Mouse (Mus musculus): ENCODE measurements around the gene Rnf6.

Rnf6 gene

GRCm38 (mm10) chr5:146220879-146221714 lies at the start of gene Rnf6:
Gene Rnf6, minus strand, starts transcription at chr5:146221555.
- TF ChIP-seq GATA4 (IDR thresholded peaks at IDR 0.05; ENCODE audit: insufficient replicate concordance, low read length), result peak; percentile 78; the same call in 1 of the 2 replicates

DNA sequence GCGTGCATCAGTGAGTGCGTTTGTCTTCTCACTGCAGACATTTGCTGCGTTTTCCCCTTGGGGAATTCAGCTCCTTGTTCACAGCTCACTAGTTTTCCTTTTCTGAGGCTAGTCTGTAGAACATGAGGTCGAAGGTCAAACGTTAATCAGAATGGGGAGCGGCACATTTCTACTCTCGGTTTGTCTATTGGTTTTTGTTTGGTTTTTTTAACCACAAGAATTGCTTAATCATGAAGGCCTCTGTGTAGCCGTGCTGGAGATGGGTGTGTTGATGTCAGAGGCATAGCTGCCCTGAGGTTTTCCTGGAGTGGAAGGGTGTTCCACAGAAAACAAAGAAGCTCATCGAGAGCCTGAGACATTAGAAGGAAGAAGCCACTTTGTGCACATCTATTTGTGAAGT lies 49.2 kb upstream of the Rnf6 start:
- no peak for TF ChIP-seq GATA4 (IDR thresholded peaks at IDR 0.05; ENCODE audit: insufficient replicate concordance, low read length)

- TF ChIP-seq GATA4 (IDR thresholded peaks at IDR 0.05; ENCODE audit: insufficient replicate concordance, low read length), result no peak
Measured at GRCm38 (mm10) chr5:146267776-146268175, 46.4 kb upstream of the Rnf6 start.

DNA sequence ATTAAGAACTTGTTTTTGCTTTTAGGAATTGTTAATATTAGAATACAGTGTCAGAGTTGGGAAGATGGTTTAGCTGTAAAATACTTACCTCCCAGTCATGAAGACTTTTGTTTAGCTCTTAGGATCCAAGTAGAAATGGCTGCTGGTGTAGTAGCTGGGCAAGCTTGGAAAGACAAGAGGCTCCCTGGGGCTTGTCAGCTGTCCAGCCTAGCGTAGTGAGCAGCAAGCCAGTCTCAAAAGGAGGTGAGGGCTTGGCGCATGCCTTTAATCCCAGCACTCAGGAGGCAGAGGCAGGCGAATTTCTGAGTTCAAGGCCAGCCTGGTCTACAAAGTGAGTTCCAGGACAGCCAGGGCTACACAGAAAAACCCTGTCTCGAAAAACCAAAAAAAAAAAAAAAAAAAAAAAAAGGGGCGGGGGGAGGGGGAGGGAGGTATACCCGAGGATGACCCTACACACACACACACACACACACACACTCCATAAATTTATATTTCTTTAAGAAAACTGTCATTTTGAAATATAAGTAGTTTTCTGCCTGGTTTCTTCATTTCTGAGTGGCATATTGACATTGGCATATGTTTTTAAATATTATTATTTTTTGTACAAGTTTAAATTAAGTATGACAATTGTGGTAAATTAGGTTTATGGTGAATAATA lies 44.7 kb upstream of the Rnf6 start:
- no peak for TF ChIP-seq GATA4 (IDR thresholded peaks at IDR 0.05; ENCODE audit: insufficient replicate concordance, low read length)

DNA sequence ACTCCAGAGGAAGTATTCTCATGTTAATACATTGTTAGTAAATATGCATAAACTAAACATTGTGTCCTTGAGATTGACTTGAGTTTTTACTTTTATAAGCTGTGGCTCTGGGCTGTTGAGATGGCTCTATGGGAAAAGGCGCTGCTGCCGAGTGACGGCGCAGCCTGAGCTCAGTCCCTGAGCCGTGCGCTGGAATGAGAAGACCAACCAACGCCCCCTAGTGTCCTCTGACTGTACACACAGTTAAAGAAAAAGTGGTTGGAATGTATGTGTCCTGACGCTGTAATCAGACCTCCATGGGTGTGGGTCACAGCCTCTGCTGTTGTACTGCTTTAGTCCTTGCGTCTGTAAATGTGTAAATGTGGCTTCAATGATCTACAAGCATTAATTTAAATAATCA lies 38.6 kb upstream of the Rnf6 start:
- TF ChIP-seq GATA4 (IDR thresholded peaks at IDR 0.05; ENCODE audit: insufficient replicate concordance, low read length), result no peak

- TF ChIP-seq GATA4 (IDR thresholded peaks at IDR 0.05; ENCODE audit: insufficient replicate concordance, low read length), result no peak
Measured at GRCm38 (mm10) chr5:146253644-146254043, 32.3 kb upstream of the Rnf6 start.

GRCm38 (mm10) chr5:146251663-146252429 lies 30.5 kb upstream of the Rnf6 start:
- TF ChIP-seq GATA4 (IDR thresholded peaks at IDR 0.05; ENCODE audit: insufficient replicate concordance, low read length), result no peak

DNA sequence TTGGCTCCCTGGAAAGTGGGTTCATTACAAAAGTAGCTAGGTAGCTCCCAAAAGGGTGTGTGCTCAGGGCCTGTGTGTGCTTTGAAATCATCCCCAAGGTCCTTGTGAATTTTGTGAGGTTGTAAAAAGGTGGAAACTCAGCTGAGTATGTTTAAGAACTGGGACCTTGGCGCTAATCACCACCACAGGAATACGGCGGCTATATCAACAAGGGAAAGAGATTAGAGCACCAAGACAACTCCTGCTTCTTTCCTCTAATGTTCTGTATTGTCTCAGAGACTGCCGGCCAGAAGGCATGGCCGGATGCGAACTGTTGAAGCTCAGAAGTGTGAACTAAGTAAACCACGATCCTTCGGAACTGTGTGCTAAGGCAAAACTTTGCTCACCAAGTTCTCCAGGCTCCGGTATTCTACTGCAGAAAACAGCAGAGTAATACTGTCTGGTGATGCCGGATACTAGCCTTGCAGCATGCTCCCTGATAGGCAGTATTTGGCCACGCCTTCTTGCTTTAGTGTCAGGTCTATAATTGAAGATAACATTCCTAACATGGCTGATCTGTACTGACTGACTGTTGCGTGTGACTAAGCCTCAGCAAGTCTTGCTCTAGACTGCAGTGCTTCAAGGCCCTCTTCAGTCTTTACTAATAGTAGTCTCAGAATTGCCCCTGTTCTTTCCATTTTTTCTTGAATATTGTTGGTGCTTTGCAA lies 29.2 kb upstream of the Rnf6 start:
- no peak for TF ChIP-seq GATA4 (IDR thresholded peaks at IDR 0.05; ENCODE audit: insufficient replicate concordance, low read length)

DNA sequence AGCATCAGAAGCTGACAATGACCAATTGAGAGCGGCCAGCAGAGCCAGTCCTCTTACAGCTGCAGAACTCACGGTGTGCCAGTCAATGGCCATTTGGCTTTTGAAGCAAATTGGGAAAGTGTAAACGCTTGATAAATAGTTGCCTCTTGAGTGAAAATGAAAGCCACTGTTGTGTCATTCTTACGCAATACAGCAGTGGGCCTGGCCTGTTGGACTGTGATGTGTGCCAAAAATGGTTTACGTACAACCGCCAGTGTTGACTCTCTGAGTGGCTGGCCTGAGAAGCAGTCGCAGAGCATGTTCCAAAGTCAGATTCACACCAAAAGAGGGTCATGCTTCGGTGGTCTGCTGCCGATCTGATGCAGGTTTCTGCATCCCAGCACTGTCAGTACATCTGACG lies 27.4 kb upstream of the Rnf6 start:
- TF ChIP-seq GATA4 (IDR thresholded peaks at IDR 0.05; ENCODE audit: insufficient replicate concordance, low read length), result no peak

DNA sequence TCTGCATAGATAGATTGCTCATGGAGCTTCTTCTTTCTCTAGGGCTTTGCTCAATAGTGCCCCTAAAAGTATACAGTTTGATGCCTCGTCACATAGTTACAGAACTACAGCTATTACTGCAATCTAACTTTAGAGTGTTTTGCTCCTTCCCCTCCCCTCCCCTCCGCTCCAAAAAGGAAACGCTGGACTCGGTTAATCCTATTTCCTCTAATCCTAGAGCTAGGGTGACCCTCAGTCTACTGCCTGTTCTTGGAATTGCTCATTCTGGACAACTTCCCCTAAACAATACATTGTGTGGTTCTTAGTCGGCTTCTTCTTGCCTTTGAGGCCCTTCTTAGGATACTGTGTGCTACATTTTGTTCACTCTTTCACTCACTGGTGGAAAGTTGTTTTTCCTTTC lies 26.4 kb upstream of the Rnf6 start:
- no peak for TF ChIP-seq GATA4 (IDR thresholded peaks at IDR 0.05; ENCODE audit: insufficient replicate concordance, low read length)

DNA sequence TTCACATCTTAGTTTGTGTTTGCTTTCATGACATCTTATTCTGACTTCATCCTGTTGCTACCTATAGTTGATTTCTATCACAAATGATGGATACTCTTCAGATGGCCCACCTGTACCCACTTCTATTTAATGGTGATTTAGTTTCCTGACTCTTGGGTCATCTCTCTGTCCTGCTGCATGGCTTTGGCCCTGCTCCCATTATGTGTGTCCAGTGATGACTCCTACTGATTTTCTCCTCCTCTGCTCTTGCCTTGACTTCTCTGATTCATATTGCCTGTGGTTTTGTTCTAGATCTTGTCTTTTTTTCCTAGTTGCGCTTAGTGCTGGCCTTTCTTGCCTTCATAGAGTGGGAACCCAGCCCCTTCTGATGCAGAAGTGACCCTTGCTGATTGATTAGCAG lies 25.0 kb upstream of the Rnf6 start:
- no peak for TF ChIP-seq GATA4 (IDR thresholded peaks at IDR 0.05; ENCODE audit: insufficient replicate concordance, low read length)

DNA sequence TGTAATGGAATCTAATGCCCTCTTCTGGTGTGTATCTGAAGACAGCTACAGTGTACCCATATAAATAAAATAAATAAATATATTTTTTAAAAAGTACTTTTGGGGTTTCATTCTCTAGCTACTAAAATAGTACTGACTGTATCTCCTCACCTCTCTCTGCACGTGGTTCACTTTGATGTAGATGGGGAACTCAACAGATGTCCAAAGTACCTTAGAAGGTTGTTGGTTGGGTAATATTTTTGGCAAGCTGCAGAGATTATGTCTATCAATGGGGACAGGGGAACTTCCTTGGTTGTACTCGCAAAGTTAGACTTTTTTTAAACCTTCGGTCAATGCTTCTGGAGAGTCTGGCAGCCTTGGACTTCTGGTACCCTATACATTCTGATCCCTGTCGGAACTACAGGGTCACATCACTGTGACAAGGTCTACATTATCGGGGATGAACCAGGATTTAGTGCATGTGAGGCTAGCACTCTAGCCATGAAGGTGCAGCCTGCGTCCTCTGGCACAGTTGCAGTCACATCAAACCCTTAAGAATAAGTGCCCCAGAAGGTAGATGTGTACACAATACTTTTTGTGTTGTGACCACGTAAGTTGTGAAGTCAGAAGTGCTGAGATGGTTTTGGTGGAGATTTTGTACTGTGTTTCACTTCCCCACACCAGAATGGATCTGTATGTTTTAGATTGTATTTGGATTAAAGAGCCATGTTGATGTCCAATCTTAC lies 24.5 kb upstream of the Rnf6 start:
- TF ChIP-seq GATA4 (IDR thresholded peaks at IDR 0.05; ENCODE audit: insufficient replicate concordance, low read length), result no peak

DNA sequence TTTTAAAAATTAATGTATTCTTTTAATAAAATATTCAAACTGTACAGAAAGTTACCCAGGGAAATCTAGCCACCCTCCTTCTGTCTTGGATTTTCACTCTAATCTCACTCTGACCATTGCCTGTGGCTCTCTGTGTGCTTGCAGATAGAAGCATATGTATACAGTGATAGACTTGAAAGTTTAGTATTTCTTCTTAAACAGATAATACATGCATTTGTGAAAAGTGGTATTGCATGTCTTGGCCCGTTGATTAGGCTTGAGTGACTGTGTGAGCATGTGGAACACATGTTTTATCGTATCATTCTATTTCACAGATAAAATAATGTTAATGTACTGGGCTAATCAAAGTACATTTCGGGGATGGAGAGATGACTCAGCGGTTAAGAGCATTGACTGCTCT lies 23.8 kb upstream of the Rnf6 start:
- no peak for TF ChIP-seq GATA4 (IDR thresholded peaks at IDR 0.05; ENCODE audit: insufficient replicate concordance, low read length)

DNA sequence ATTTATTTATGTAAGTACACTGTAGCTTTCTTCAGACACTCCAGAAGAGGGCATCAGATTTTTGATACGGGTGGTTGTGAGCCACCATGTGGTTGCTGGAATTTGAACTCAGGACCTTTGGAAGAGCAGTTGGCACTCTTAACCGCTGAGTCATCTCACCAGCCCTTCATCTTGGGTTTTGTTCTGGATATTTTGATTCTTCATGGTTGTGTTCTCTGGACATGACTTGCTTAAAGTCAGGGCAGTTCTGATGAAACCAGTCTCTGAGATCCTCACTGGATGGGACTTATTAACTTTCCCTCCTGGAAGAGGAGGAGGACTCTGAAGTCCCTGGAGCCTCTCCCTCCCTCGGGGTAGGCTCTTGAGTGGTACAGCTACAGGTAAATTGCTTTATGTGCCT lies 19.8 kb upstream of the Rnf6 start:
- TF ChIP-seq GATA4 (IDR thresholded peaks at IDR 0.05; ENCODE audit: insufficient replicate concordance, low read length), result no peak

GRCm38 (mm10) chr5:146240771-146241170 lies 19.4 kb upstream of the Rnf6 start:
- TF ChIP-seq GATA4 (IDR thresholded peaks at IDR 0.05; ENCODE audit: insufficient replicate concordance, low read length), result no peak
